Mouse (Mus musculus): Measurements from ENCODE around the gene Cblb.

DNA sequence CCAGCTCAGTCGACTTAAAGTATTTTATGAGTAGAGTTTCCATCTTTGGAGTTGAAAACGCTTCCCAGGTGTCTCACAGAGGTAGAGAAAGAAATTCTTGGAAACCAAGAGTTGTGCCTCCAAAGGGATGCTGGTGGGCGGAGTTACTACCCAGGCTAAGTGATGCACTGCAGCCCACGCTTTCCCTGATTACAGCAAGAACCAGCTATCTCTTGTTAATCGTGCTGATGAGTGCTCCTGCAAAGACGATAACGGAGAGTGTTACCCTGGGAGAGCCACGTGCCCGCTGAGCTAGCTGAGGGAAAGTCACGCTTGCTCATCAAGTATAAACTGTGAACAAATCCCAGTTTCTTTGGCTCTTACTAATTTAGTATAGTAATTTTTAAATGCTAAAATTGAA lies 153.3 kb downstream of the Cblb start:
- TF ChIP-seq CTCF (IDR thresholded peaks at IDR 0.05; ENCODE audit: control insufficient read depth, insufficient read depth, insufficient read length): no peak
- TF ChIP-seq FOSL1 (IDR thresholded peaks at IDR 0.05; ENCODE audit: insufficient read depth, low read length, poor library complexity, severe bottlenecking): no peak
